In the genomic region with DNA sequence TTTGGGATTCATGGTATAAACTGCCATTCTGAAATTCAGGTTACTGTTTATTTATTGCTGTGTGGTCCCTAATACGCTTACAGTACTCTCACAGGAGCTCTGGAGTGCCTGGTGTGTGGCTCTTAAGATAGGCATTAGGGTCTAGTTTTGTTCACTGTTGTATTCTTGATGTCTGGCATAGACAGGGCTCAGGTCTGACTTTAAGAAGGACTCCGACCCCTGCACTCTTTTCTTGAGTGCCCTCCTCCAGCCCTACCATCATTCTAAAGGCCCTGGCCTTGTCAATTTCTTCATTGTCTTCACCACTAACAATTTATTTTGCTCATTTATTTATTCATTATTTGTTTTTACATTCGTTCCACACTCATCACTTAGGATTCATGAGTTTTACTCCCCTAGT, we compare ENCODE assay signal across 7 mouse cellular contexts. TPM values are rescaled to one million over a fixed set of nuclear protein-coding genes. Genes with fewer than 3 reads are reported as not detected.
DNase-seq lines count a peak whose midpoint lies in the region; ATAC-seq and TF ChIP-seq lines count a peak whose summit lies in the region.

No protein-coding gene starts in this region.

- peak; percentile 39; the same call in 1 of the 2 replicates for ATAC-seq in lung, embryonic 14.5 days (ENCODE audit: insufficient read depth)
- ATAC-seq in forebrain, embryonic 14.5 days: peak; percentile 33
- ATAC-seq in limb, embryonic 15.5 days (ENCODE audit: insufficient number of reproducible peaks, low FRiP score, low TSS enrichment, low read depth): no peak
- no peak for ATAC-seq in stomach, embryonic 15.5 days (ENCODE audit: insufficient read depth, low FRiP score, low read depth)

- DNase-seq in lung, embryonic 14.5 days: no peak
- no peak for DNase-seq in lung, postnatal 36 days
- no peak for DNase-seq in forebrain, embryonic 14.5 days (ENCODE audit: low spot score)
- no peak for DNase-seq in urinary bladder, postnatal 14 days (ENCODE audit: low spot score)
- DNase-seq in urinary bladder, postnatal 36 days (ENCODE audit: low spot score in 2 of 2): no peak

- no peaks in the 10 kb centered on the region for H3K4me1 ChIP-seq in lung, embryonic 14.5 days (ENCODE audit: insufficient read depth)
- H3K4me1 ChIP-seq in forebrain, embryonic 14.5 days (ENCODE audit: control insufficient read depth, insufficient read depth, low read length): no peaks in the 10 kb centered on the region; the same call in 1 of the 2 replicates
- 0 out of 2 replicates have a peak, but pooled peaks cover 2% of the 10 kb centered on the region for H3K4me1 ChIP-seq in limb, embryonic 15.5 days
- no peaks in the 10 kb centered on the region for H3K4me1 ChIP-seq in stomach, embryonic 15.5 days

- H3K27me3 ChIP-seq in lung, embryonic 14.5 days (ENCODE audit: insufficient read depth, low read length): no peaks in the 10 kb centered on the region
- no peaks in the 10 kb centered on the region for H3K27me3 ChIP-seq in forebrain, embryonic 14.5 days (replicated peaks; ENCODE audit: control insufficient read depth, insufficient read depth, low read length)
- H3K27me3 ChIP-seq in limb, embryonic 15.5 days: peaks cover 10% of the 10 kb centered on the region; the same call in 1 of the 2 replicates
- no peaks in the 10 kb centered on the region for H3K27me3 ChIP-seq in stomach, embryonic 15.5 days (replicated peaks)

- TF ChIP-seq CTCF in lung, embryonic 14.5 days (IDR thresholded peaks at IDR 0.05; ENCODE audit: low read depth): no peak

- no peak overlapping the region for H3K27ac ChIP-seq in lung, embryonic 14.5 days (ENCODE audit: low read depth)
- H3K27ac ChIP-seq in forebrain, embryonic 14.5 days (ENCODE audit: low read depth, low read length): no peak overlapping the region
- no peak overlapping the region for H3K27ac ChIP-seq in limb, embryonic 15.5 days
- no peak overlapping the region for H3K27ac ChIP-seq in stomach, embryonic 15.5 days

- peak overlapping the region; percentile 62 for H3K4me2 ChIP-seq in lung, embryonic 14.5 days
- H3K4me2 ChIP-seq in forebrain, embryonic 14.5 days (ENCODE audit: low read length): peak overlapping the region; percentile 56
- peak overlapping the region; percentile 41; the same call in 1 of the 2 replicates for H3K4me2 ChIP-seq in limb, embryonic 15.5 days
- H3K4me2 ChIP-seq in stomach, embryonic 15.5 days: peak overlapping the region; percentile 51

- WGBS in lung, embryonic 14.5 days: 23% methylated on average over 3 of the region's 3 CpGs
- WGBS in forebrain, embryonic 14.5 days: 45% methylated on average over 3 of the region's 3 CpGs
- WGBS in limb, embryonic 15.5 days: 32% methylated on average over 3 of the region's 3 CpGs
- WGBS in stomach, embryonic 15.5 days: 32% methylated on average over 3 of the region's 3 CpGs

- 0 out of 2 replicates have a peak, but pooled peaks cover 7% of the 10 kb centered on the region for H3K36me3 ChIP-seq in lung, embryonic 14.5 days (ENCODE audit: insufficient read depth)
- no peaks in the 10 kb centered on the region for H3K36me3 ChIP-seq in forebrain, embryonic 14.5 days (ENCODE audit: control insufficient read depth, insufficient read depth, low read length)
- H3K36me3 ChIP-seq in limb, embryonic 15.5 days: no peaks in the 10 kb centered on the region
- H3K36me3 ChIP-seq in stomach, embryonic 15.5 days: no peaks in the 10 kb centered on the region

- H3K9ac ChIP-seq in lung, embryonic 14.5 days: no peak overlapping the region
- no peak overlapping the region for H3K9ac ChIP-seq in forebrain, embryonic 14.5 days (ENCODE audit: low read length)
- no peak overlapping the region for H3K9ac ChIP-seq in limb, embryonic 15.5 days
- no peak overlapping the region for H3K9ac ChIP-seq in stomach, embryonic 15.5 days

- no peaks in the 10 kb centered on the region for H3K9me3 ChIP-seq in lung, embryonic 14.5 days (ENCODE audit: low read depth, low read length)
- H3K9me3 ChIP-seq in forebrain, embryonic 14.5 days (replicated peaks; ENCODE audit: control insufficient read depth, low read length): no peaks in the 10 kb centered on the region
- H3K9me3 ChIP-seq in limb, embryonic 15.5 days: no peaks in the 10 kb centered on the region
- no peaks in the 10 kb centered on the region for H3K9me3 ChIP-seq in stomach, embryonic 15.5 days

- peak overlapping the region; percentile 59 for H3K4me3 ChIP-seq in lung, embryonic 14.5 days (ENCODE audit: low read depth, low read length)
- peak overlapping the region; percentile 50 for H3K4me3 ChIP-seq in forebrain, embryonic 14.5 days (ENCODE audit: low read depth, low read length)
- peak overlapping the region; percentile 58 for H3K4me3 ChIP-seq in limb, embryonic 15.5 days
- peak overlapping the region; percentile 61 for H3K4me3 ChIP-seq in stomach, embryonic 15.5 days (replicated peaks)

RNA-seq across cellular contexts. Expression of gene Zfp275, which starts 0.4 kb away (rescaled TPM):
- polyA plus RNA-seq in lung, embryonic 14.5 days (2014; fragmentation: Nextera tagmentation; extraction: Ambion mirVana): 18.2 and 20.7 TPM in 2 replicates
- polyA plus RNA-seq in forebrain, embryonic 14.5 days (2014; fragmentation: Nextera tagmentation; extraction: Ambion mirVana): 14.4 and 15.2 TPM in 2 replicates
- polyA plus RNA-seq in limb, embryonic 15.5 days (2015; fragmentation: Nextera tagmentation; extraction: Ambion mirVana): 19.0 and 19.4 TPM in 2 replicates
- polyA plus RNA-seq in stomach, embryonic 15.5 days (2015; fragmentation: Nextera tagmentation; extraction: Ambion mirVana): 11.2 and 11.8 TPM in 2 replicates

RNA-seq across cellular contexts. Expression of gene Gm45015, which starts 5.4 kb away (rescaled TPM):
- polyA plus RNA-seq in lung, embryonic 14.5 days (2014; fragmentation: Nextera tagmentation; extraction: Ambion mirVana): not detected in 2 replicates
- not detected in 2 replicates for polyA plus RNA-seq in forebrain, embryonic 14.5 days (2014; fragmentation: Nextera tagmentation; extraction: Ambion mirVana)
- not detected in 2 replicates for polyA plus RNA-seq in limb, embryonic 15.5 days (2015; fragmentation: Nextera tagmentation; extraction: Ambion mirVana)
- not detected in 2 replicates for polyA plus RNA-seq in stomach, embryonic 15.5 days (2015; fragmentation: Nextera tagmentation; extraction: Ambion mirVana)

RNA-seq across cellular contexts. Expression of gene Xlr5a, which starts 49.3 kb away (rescaled TPM):
- not detected in 2 replicates for polyA plus RNA-seq in lung, embryonic 14.5 days (2014; fragmentation: Nextera tagmentation; extraction: Ambion mirVana)
- not detected in 2 replicates for polyA plus RNA-seq in forebrain, embryonic 14.5 days (2014; fragmentation: Nextera tagmentation; extraction: Ambion mirVana)
- polyA plus RNA-seq in limb, embryonic 15.5 days (2015; fragmentation: Nextera tagmentation; extraction: Ambion mirVana): not detected in 2 replicates
- polyA plus RNA-seq in stomach, embryonic 15.5 days (2015; fragmentation: Nextera tagmentation; extraction: Ambion mirVana): not detected in 2 replicates

RNA-seq across cellular contexts. Expression of gene Xlr5c, which starts 49.3 kb away (rescaled TPM):
- not detected in 2 replicates for polyA plus RNA-seq in lung, embryonic 14.5 days (2014; fragmentation: Nextera tagmentation; extraction: Ambion mirVana)
- polyA plus RNA-seq in forebrain, embryonic 14.5 days (2014; fragmentation: Nextera tagmentation; extraction: Ambion mirVana): not detected in 2 replicates
- not detected in 2 replicates for polyA plus RNA-seq in limb, embryonic 15.5 days (2015; fragmentation: Nextera tagmentation; extraction: Ambion mirVana)
- not detected in 2 replicates for polyA plus RNA-seq in stomach, embryonic 15.5 days (2015; fragmentation: Nextera tagmentation; extraction: Ambion mirVana)

RNA-seq across cellular contexts. Expression of gene Gm18336, which starts 56.5 kb away (rescaled TPM):
- not detected in 2 replicates for polyA plus RNA-seq in lung, embryonic 14.5 days (2014; fragmentation: Nextera tagmentation; extraction: Ambion mirVana)
- not detected in 2 replicates for polyA plus RNA-seq in forebrain, embryonic 14.5 days (2014; fragmentation: Nextera tagmentation; extraction: Ambion mirVana)
- polyA plus RNA-seq in limb, embryonic 15.5 days (2015; fragmentation: Nextera tagmentation; extraction: Ambion mirVana): not detected in 2 replicates
- not detected in 2 replicates for polyA plus RNA-seq in stomach, embryonic 15.5 days (2015; fragmentation: Nextera tagmentation; extraction: Ambion mirVana)

Comparison
In these comparisons a context has a peak if more than half of its experiments do, and no peak if none do; other contexts are left out.
1. ATAC-seq: peak in lung, embryonic 14.5 days (single experiment) and forebrain, embryonic 14.5 days (single experiment); none in limb, embryonic 15.5 days (single experiment) and stomach, embryonic 15.5 days (single experiment).
2. Peak in every context shown above with its lines, with median percentiles within 50 percentile points of each other: H3K4me2 ChIP-seq and H3K4me3 ChIP-seq.